Mouse (Mus musculus): Measurements from ENCODE around the gene Fh1.

The Fh1 gene

GRCm38 (mm10) chr1:175625257-175625879 is at the start of gene Fh1:
Gene Fh1 (minus strand): TSS chr1:175625635.
- peak; percentile 76 for DNase-seq (ENCODE audit: low spot score)

- DNase-seq (ENCODE audit: low spot score) = no peak
These were observed 49.7 kb upstream of the Fh1 start for GRCm38 (mm10) chr1:175675116-175675515.

- no peak for DNase-seq (ENCODE audit: low spot score)
These were observed 48.3 kb upstream of the Fh1 start for GRCm38 (mm10) chr1:175673563-175674325.

- no peak for DNase-seq (ENCODE audit: low spot score)
These were observed 46.2 kb upstream of the Fh1 start for GRCm38 (mm10) chr1:175671626-175672025.

- no peak for DNase-seq (ENCODE audit: low spot score)
These were observed 44.6 kb upstream of the Fh1 start for GRCm38 (mm10) chr1:175670042-175670441.

DNA sequence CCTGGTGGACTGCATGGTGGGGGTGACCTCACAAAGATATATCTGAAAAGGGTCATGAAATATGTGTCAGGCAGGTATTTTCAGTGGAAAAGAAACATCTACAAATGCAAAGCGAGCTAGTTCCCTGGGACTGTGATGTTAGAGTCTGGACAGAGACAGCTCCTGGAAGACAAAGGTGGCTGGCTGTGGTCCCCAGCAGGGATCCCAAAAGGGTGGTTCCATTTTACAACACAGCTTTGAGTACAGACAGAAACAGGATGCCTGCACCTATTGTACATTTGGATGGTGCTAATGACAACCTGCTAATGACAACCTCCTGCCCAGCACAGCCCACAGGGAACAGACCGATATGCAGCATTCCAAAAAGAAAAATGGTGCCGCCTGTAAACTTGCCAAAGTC is 44.0 kb upstream of the Fh1 start:
- no peak for DNase-seq (ENCODE audit: low spot score)

DNA sequence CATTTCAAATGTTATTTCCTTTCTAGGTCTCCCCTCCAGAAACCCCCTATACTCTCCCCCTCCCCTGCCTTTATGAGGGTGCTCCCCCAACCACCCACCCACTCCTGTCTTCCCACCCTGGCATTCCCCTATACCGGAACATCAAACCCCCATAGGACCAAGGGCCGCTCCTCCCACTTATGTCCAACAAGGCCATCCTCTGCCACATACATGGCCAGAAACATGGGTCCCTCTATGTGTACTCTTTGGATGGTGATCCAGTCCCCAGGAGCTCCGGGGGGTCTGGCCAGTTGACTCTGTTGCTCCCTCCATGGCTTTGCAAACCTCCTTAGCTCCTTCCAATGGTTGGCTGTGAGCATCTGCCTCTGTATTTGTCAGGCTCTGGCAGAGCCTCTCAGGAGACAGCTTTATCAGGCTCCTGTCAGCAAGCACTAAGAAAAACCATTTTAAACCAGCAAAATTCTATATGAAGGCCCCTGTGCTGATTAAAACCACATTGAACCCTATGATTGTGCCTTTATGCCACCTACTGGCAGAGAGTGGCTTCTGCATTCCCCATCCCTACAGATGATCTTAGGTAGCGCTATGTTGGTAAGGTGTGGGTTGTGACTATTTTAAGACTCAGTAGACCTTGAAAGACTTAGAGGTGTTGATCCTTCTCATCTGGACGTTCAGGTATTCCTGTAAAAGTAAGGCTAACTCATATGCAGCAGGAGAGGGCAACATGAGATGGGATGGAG is 43.4 kb upstream of the Fh1 start:
- no peak for DNase-seq (ENCODE audit: low spot score)

- DNase-seq (ENCODE audit: low spot score) = no peak
These were observed 34.5 kb upstream of the Fh1 start for GRCm38 (mm10) chr1:175659900-175660299.

GRCm38 (mm10) chr1:175648615-175649014 is 23.2 kb upstream of the Fh1 start:
- no peak for DNase-seq (ENCODE audit: low spot score)

DNA sequence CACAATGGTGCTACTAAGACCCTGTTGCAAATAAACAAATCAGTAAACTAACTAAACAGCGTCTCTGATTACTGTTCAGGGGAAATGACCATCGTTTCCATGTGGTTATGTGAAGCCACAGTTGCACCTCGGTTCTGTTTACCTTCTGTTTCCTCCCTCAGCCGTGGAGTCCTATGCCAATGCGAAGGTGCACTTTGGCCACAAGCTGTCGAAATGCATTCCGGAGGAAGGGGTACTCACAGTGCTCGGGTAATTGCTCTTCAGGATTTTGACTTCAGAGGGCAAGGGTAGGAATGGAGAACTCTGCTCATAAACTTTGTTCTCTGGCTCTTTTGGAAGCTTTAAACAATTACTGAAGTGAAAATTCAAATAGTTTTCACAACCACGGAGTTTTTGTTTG is 21.5 kb upstream of the Fh1 start:
- DNase-seq (ENCODE audit: low spot score) = no peak

DNA sequence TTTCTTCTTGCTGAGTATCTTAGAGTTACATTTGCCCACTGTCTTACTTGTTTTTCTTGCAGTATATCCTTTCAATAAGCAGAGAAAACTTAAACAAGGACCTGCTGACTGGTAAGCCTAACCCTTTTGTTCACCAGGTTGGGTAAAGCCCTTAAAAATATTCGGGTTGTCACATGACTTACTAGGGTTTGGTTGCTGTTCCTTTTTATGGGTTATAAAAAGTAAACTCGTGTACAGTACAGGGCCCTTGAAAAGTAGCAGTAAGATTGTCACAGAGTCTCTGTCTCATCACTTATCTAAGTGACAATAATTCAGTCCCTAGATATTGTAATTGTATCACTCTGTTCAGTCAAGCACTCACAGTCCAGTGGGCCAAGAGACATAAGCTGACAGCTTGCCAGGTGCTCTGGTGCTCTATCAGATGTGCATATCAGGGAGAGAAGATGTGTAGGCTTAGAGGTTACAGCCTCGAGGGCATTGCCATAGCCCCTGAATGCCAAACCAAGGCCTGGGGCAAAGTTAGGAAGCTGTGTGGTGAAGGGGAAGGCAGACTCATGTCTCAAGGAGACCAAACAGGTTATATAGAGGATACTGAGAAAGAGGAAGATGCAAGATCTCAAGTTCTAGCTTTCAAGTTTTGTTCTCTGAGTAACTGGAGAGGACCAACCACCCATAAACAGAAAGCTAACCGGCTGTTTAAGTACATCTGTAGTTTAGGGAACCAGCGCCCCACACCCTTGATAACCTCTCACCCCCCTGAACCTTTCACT is 18.2 kb upstream of the Fh1 start:
- no peak for DNase-seq (ENCODE audit: low spot score)

DNA sequence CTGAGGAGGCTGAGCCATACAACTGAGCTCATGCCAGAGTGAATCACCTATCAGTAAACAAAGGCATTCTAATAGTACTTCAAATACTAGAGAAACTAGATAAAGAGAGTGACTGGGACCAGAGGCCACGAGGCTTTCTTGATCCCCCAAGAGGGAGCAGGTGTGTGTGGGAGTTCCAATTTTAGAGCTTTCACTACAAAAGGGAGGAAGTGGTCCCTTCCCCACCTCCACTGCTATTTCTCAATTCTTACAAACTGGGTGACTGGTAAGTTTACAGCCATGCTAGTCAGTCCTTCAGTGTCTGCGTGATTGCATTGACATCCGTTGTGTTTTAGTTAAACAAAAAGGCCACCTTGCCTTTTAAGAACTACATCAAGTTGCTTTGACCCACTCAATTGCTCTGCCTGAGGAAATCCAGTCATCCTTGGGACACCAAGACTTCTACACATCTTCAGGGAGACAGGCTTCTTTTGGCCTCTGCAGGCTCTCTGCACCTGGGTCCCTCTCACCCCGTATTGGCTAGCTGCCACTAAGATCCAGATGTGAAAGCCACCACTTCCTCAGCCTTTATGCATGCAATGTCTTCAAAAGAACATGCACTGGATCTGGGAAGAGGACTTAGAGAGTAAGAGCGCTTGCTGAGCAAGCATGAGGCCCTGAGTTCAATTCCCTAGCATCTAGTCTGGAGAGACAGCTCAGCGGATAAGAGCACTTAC is 15.2 kb upstream of the Fh1 start:
- DNase-seq (ENCODE audit: low spot score) = no peak

DNA sequence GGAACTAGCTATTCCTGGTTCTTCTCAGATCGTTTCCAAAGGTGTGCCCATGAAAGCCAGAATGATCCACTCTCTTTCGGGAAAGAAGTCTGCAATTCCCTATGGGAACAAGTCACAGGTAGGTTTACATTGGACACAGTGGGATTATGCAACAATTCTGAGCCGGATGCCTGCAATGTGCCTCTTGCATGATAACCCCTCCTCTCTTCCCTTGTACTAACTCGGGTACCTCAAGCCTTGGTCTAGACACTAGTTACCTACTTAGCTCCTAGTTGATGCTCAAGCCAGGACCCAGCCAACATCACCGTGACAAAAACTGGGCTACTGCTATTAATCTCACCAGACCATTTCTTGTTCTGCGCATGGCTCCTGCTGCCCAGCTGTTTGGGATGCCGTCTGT is 13.6 kb upstream of the Fh1 start:
- no peak for DNase-seq (ENCODE audit: low spot score)

DNA sequence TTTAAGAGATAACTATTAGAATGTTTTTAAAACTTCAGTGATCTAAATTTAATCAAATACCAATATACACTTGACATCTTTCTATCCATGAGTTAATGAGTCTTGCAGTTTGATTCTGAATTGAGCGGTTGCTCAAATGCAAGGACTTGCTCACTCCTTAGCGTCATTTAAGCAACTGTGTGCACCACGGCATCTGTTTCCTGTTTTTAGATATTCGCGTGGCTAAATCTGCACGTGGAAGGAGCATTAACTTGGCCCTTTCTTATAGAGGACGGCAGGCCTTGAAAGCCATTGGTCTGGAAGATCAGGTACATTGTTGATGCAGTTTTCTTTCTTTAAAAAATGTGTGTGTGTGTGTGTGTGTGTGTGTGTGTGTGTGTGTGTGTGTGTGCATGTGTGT is 12.2 kb upstream of the Fh1 start:
- no peak for DNase-seq (ENCODE audit: low spot score)

- DNase-seq (ENCODE audit: low spot score) = no peak
These were observed 7.0 kb upstream of the Fh1 start for GRCm38 (mm10) chr1:175632470-175632869.

GRCm38 (mm10) chr1:175631721-175632221 is 6.3 kb upstream of the Fh1 start:
- no peak for DNase-seq (ENCODE audit: low spot score)

- no peak for DNase-seq (ENCODE audit: low spot score)
These were observed 5.6 kb upstream of the Fh1 start for GRCm38 (mm10) chr1:175631080-175631479.

- DNase-seq (ENCODE audit: low spot score) = no peak
These were observed 4.9 kb upstream of the Fh1 start for GRCm38 (mm10) chr1:175630345-175630744.

DNA sequence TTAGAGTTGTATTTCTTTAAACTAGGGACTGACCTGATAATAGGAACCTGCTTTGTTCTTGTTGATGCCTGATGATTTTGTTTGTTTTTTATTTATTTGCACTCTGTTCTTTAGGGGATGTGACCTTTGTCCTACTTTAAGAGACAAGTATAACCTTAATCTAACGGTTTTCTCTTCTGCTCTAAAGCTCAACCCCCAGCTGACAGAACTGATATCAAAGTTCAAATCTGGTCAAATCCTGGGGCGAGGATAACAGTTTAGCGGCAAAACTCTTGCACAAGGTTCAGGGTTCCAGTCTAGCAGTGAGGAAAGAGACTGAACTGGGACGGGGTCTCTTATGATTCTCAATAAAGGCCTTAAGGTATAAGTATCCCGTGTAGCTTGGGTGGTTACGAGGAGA is 3.8 kb upstream of the Fh1 start:
- no peak for DNase-seq (ENCODE audit: low spot score)

DNA sequence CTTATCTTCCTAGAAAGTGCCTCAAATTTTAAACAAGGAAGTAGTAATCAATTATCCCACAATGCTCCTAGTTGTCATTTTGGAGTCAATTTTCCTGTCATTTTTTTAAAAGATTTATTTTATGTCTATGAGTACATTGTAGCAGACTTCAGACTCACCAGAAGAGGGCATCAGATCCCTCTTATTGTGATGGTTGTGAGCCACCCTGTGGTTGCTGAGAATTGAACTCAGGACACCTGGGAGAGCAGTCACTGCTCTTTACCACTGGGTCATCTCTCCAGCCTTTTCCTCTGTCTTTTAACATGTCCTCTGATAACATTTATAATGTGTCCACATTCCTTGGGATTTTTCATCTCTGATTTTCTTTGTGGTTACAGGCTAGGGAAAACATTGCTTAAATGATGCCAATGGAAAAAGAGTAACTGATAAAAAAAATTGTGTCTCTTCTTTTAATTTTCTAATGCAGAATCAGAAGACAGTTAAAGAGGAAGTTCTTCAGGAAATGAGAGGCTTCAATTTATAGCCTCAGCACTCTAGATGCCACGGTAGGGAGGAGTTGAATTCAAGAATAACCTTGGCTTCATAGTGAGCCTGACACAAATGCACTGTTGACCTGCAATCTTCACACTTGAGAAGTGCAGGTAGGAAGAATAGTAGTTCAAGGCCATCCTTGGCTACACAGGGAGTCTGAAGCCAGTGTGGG is 706 bp upstream of the Fh1 start:
- no peak for DNase-seq (ENCODE audit: low spot score)

GRCm38 (mm10) chr1:175623656-175624055 is 1.8 kb downstream of the Fh1 start:
- DNase-seq (ENCODE audit: low spot score) = no peak

Data from urinary bladder, postnatal 10 days (tissue).